Mouse (Mus musculus): Measurements from ENCODE around the gene Adam1a.
"Not testable (repeated sequence)": the region's sequence is repeated elsewhere in the genome, so short reads cannot be mapped to it uniquely, and the experiment has no call there.

Adam1a gene

DNA sequence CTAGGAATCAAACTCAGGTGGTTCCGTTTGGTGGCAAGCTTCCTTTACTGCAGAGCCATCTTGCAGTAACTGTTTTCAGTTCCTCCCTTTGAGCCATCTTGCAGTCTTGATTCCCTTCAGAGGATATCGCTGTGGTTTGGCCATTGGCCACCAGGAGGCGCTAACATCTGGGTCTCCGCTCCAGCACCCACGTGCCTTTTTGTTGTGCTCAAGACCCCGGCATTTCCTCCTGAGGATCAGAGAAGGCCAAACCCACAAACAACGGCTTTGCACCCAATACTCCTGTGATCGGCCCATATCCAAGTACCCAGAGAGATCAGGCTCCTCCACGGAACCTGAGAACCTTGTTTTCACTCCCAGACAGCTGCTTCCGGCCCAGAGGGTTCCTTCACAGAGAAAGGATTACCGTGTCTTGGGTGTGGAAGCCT, 19.2 kb upstream of the Adam1a start:
- DNase-seq (ENCODE audit: low spot score): peak; percentile 80

DNA sequence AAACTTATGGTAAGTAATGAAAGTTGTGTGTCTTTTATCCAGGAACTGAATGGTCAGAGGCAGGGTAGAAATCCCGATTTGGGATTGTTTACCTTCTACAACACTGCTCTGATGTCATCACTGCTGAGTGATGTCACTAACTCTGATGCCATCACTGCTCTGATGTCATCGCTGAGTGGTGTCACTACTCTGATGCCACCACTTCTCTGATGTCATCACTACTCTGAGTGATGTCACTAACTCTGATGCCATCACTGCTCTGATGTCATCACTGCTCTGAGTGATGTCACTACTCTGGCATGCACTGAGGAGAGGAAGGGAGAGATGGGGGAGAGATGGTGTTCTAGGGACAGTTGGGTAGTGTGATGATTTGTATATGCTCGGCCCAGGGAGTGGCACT, 17.2 kb upstream of the Adam1a start:
- no peak for DNase-seq (ENCODE audit: low spot score)

GRCm38 (mm10) chr5:121549196-121549595, 3.9 kb upstream of the Adam1a start:
- no peak for DNase-seq (ENCODE audit: low spot score)

- DNase-seq (ENCODE audit: low spot score): no peak
Measured at GRCm38 (mm10) chr5:121547084-121547483, 1.8 kb upstream of the Adam1a start.

DNA sequence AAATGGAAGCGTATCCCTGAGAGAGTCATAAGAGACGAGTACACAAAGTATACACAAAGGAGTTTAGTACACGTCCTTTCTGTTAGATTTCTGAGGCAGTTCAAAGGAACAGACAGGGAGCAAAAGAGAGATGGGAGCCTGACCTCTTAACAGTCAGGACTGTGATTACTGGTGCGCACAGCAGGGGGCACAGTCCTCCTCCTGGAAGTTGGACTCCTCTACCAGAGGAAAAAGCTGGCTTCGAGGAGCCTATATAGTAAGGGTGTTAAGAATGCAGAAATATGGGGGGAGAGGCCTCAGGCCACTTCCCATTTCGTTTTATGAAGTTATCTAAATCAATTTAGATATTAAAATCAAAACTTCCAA, 1.2 kb upstream of the Adam1a start:
- DNase-seq (ENCODE audit: low spot score): peak; percentile 53

DNA sequence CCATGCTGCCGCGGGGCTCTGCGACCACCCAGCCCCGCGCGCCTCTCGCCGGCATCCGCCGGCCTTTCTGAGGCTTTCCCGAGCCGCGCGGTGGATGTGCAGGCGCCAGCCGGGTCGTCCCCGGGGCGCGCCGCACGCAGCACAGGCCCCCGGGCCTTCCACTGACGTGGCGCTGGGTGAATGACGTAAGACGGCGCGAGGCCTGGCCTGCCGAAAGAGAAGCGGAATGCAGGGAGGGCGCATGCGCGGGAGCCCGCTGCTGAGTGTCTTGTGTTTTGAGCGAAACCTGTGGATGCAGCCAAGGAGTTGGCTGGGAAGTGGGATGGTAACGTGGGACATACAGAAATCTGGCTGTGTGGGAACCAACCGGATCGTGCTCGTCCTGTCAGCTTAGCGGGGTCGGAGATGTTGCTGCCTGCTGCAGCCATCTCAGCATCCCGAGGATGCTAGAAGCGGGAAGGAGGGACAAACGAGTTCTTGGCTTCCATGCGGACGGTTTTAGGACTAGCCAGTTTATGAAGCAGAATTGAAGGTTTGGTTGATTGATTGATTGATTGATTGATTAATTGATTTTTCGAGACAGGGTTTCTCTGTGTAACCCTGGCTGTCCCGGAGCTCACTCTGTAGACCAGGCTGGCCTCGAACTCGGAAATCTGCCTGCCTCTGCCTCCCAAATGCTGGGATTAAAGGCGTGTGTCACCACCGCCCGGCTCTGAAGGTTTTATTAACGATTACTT, 679 bp upstream of the Adam1a start, which contains the start of gene Mapkapk5:
Gene Mapkapk5, minus strand, starts transcription at position 113 of the 737 bp plus-strand sequence.
- peak; percentile 96 for DNase-seq (ENCODE audit: low spot score)

DNA sequence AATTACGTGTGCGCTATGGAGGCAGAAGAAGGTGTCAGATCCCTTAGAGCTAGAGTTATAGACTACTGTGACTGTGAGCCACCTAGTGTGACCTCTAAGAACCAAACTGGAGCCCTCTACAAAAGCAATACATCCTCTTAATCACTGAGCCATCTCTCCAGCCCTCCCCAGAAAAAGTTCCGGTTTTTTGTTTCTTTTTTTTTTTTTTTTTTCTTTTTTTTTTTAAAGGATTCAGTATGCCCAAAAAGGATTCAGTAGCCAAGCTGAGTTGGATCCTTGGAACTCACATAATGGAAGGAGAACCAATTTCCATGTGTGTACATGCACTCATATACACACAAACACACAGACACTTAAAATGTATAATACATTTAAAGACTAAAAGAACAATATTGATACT, 1.9 kb downstream of the Adam1a start:
- DNase-seq (ENCODE audit: low spot score): no peak

GRCm38 (mm10) chr5:121541235-121541634, 4.0 kb downstream of the Adam1a start:
- DNase-seq (ENCODE audit: low spot score): no peak

- no peak for DNase-seq (ENCODE audit: low spot score)
Measured at GRCm38 (mm10) chr5:121540066-121540465, 5.2 kb downstream of the Adam1a start.

GRCm38 (mm10) chr5:121537588-121537987, 7.7 kb downstream of the Adam1a start:
- DNase-seq (ENCODE audit: low spot score): no peak

DNA sequence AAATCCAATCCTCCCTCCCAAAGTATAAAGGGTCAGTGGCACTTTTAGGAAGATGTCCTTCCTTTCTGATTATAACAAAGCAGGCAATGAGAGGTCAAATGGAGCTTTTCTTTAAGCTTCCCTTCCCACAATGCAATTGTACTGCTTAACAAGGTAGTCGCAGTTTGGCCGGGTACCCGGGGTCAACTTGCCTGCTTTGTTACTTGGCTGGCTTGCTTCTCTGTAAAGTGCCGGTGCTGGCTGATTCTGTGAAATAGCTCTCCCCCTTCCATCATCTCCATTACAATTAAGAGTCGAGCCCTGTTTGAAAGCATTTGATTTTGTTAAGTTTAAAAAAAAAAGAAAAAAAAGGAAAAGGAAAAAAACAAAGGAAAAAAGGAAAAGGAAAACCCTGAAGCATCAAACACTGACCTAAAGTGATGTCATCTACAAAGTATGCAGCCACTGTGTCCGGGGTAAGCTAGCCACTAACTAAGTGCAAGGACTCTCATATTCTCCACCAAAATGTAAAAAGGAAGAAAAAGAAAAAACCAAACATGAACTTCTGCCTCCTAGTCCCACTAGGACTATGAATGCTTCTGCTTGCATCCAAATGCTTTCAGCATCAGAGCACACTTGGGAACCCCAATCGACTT, 8.2 kb downstream of the Adam1a start:
- DNase-seq (ENCODE audit: low spot score): no peak

DNA sequence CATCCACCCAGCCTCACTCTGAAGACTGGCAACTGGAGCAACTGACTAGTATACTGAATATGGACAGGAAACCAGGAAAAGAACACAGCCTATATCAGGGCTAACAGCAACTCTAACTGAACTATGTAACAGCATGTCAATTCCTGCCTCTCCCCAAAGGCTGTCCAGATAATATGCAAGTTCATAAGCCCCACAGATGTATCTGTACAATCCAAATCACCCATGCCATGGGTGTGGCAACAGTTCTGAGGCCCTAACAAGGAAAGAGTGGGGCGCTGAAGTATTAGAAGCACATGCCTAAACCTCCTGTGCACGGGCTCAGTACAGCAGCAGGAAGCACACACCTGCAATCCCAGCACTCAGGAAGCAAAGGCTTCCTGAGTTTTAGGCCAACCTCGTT, 10.2 kb downstream of the Adam1a start:
- DNase-seq (ENCODE audit: low spot score): no peak

DNA sequence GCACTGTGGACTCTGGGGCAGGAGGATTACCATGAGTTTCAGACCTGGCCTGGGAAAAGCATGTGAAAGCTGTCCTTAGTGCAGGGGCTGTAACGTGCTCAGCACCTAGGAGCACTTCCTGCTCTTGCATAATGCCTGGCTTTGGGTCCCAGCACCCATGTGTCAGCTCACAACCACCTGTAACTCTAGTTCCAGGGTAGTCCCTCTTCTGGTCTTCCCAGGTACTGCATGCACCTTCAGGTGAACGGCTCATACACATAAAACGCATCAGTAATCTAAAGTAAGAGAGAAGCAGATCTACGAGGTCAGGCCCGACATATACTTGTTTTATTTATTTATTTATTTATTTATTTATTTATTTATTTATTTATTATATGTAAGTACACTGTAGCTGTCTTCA, 10.8 kb downstream of the Adam1a start:
- DNase-seq (ENCODE audit: low spot score): no peak

GRCm38 (mm10) chr5:121526961-121527360, 18.3 kb downstream of the Adam1a start:
- DNase-seq (ENCODE audit: low spot score): no peak

- DNase-seq (ENCODE audit: low spot score): no peak
Measured at GRCm38 (mm10) chr5:121526526-121526925, 18.8 kb downstream of the Adam1a start.

DNA sequence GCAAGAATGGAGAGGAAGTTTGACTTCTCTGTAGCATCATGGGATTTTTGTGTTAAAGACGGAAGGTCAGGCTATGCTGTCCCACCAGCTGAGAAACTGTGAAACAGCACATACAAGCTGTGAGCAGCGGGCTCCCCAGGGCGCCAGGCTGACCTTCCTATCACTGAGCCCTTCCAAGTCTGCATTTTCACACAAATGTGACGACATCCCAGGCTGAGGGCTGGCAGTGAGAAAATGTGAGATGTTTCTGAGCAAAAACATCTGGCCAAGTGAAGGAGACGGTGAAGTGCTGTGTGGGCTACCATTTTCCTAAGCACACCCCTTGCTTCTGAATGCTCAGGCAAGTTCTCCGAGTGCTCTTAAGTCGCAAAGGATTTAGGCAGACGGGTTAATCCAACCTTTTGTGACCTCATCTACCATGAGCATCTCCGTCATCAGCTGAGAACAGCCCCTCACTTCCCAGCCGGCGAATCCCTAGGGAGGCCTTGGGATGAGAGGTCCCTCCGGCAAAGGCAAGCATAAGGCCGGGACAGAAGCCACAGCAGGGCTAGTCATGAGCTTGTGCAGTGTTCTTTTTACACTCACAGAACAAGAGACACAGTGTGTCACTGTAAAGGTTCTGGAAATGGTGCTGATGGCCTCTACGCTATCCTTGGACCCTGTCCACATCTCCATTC, 19.4 kb downstream of the Adam1a start:
- DNase-seq (ENCODE audit: low spot score): no peak

DNA sequence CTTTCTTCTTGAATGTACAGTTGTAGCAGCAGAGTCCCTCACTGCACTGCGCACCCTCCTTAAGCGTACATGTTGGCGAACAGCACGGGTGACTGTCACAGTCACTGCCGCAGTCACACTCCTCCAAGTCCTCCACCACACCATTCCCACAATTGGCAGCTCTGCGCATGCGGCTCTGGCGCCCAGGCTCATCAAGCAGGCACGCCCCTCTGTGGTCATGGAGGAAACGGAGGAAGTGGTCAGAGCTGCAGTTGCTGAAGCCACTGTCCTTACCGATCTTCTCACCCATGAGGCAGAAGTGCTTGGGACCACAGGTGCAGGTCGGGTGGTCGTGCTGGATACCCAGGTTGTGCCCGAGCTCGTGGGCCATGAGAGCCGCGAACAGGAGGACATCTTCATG, 25.5 kb downstream of the Adam1a start:
- DNase-seq (ENCODE audit: low spot score): not testable (repeated sequence)

DNA sequence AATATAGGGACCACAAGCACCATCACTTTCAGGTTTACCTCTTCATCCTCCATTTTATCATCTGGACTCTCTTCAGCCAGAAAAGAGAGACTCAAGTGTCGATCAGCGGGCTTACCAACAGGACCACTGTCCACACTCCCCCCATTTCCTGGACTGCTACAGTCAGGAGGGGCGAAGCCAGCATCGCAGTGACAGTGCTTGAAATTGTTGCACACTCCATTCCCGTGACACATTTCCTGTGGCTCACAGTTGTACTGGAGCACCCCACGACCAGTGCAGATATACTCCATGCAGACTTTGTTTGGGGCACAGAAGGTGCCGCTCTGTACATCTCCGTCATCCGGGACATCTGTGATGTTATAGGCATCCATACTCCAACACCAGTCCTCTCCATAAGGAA, 26.3 kb downstream of the Adam1a start:
- no peak for DNase-seq (ENCODE audit: low spot score)

DNA sequence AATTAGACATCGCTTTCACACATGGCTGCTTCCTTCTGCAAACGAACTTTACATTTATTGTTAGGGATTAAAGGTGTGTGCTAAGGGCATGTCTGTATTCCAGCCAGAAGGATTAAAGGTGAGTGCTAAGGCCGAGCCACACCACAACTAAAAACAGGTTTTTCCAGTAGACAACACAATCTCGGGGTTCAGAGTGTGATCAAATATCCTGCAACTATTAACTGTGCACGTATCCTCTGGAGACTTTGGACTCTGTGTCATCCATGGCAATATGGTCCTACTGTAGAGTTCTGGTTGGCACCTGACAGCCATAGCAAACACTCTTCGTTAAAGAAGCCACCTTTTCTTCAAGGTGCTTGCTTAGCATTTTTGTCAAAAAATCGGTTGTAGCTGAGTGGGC, 35.3 kb downstream of the Adam1a start:
- DNase-seq (ENCODE audit: low spot score): no peak

- no peak for DNase-seq (ENCODE audit: low spot score)
Measured at GRCm38 (mm10) chr5:121506846-121507245, 38.4 kb downstream of the Adam1a start.

GRCm38 (mm10) chr5:121503231-121503630, 42.1 kb downstream of the Adam1a start, which contains the start of gene Adam1b:
Adam1b (minus strand) TSS chr5:121503435.
- DNase-seq (ENCODE audit: low spot score): no peak

- DNase-seq (ENCODE audit: low spot score): not testable (repeated sequence)
Measured at GRCm38 (mm10) chr5:121501424-121501996, 43.8 kb downstream of the Adam1a start.

GRCm38 (mm10) chr5:121500719-121501118, 44.6 kb downstream of the Adam1a start:
- no peak for DNase-seq (ENCODE audit: low spot score)

Measured in testis, postnatal 14 days (tissue).